Mouse (Mus musculus) retina, adult 2 months (tissue): ENCODE data around the gene Neu2.
"Not testable (repeated sequence)": the region's sequence is repeated elsewhere in the genome, so short reads cannot be mapped to it uniquely, and the experiment has no call there.

Source experiments
- DNase-seq: peaks from one replicate; pipeline ENCODE4 v3.0.0-alpha.2; 2012; ENCODE audit warnings: low read depth, low spot score

Neu2 gene

GRCm38 (mm10) chr1:87509561-87510165, at the start of gene Neu2:
Gene Neu2 (plus strand): TSS chr1:87509889.
- no peak for DNase-seq

- DNase-seq = no peak
These were observed 42.2 kb upstream of the Neu2 start for GRCm38 (mm10) chr1:87467469-87467868.

- no peak for DNase-seq
These were observed 41.4 kb upstream of the Neu2 start for GRCm38 (mm10) chr1:87468321-87468720.

- not testable (repeated sequence) for DNase-seq
These were observed 39.7 kb upstream of the Neu2 start, which contains the start of gene Snorc for GRCm38 (mm10) chr1:87469971-87470370. Gene Snorc (plus strand): TSS chr1:87470271.

GRCm38 (mm10) chr1:87471914-87472313, 37.8 kb upstream of the Neu2 start:
- no peak for DNase-seq

GRCm38 (mm10) chr1:87472576-87472975, 37.1 kb upstream of the Neu2 start:
- DNase-seq = no peak

- no peak for DNase-seq
These were observed 34.4 kb upstream of the Neu2 start for GRCm38 (mm10) chr1:87475076-87475895.

- no peak for DNase-seq
These were observed 27.1 kb upstream of the Neu2 start for GRCm38 (mm10) chr1:87482546-87482945.

- DNase-seq = no peak
These were observed 23.3 kb upstream of the Neu2 start for GRCm38 (mm10) chr1:87486386-87486785.

GRCm38 (mm10) chr1:87492285-87492684, 17.4 kb upstream of the Neu2 start:
- no peak for DNase-seq

- DNase-seq = no peak
These were observed 16.1 kb upstream of the Neu2 start for GRCm38 (mm10) chr1:87493542-87493941.

GRCm38 (mm10) chr1:87505524-87505923, 4.2 kb upstream of the Neu2 start:
- no peak for DNase-seq

GRCm38 (mm10) chr1:87507857-87508256, 1.8 kb upstream of the Neu2 start:
- no peak for DNase-seq

GRCm38 (mm10) chr1:87508591-87509560, 813 bp upstream of the Neu2 start:
- no peak for DNase-seq

- no peak for DNase-seq
These were observed 540 bp downstream of the Neu2 start for GRCm38 (mm10) chr1:87510166-87510691.

- DNase-seq = no peak
These were observed 1.2 kb downstream of the Neu2 start for GRCm38 (mm10) chr1:87510845-87511244.

- DNase-seq = no peak
These were observed 10.8 kb downstream of the Neu2 start for GRCm38 (mm10) chr1:87520467-87520866.

- no peak for DNase-seq
These were observed 11.8 kb downstream of the Neu2 start for GRCm38 (mm10) chr1:87521523-87521922.

- DNase-seq = no peak
These were observed 15.4 kb downstream of the Neu2 start for GRCm38 (mm10) chr1:87525041-87525440.

GRCm38 (mm10) chr1:87527191-87527590, 17.5 kb downstream of the Neu2 start:
- DNase-seq = no peak

GRCm38 (mm10) chr1:87532346-87532745, 22.7 kb downstream of the Neu2 start:
- DNase-seq = no peak

GRCm38 (mm10) chr1:87534118-87534517, 24.4 kb downstream of the Neu2 start:
- no peak for DNase-seq
